Mouse (Mus musculus) kidney, postnatal 0 days (tissue): ENCODE measurements around the gene Grin2a. TPM values are rescaled to one million over a fixed set of nuclear protein-coding genes. Genes with fewer than 3 reads are reported as not detected.

Experiments used
- ATAC-seq: fragments of 200-750 bp; cut with Nextera tagmentation; replicated peaks from 2 replicates; pipeline ENCODE4 v1.8.0; 2017; ENCODE audit warnings: low read depth, moderate number of reproducible peaks, moderate TSS enrichment, moderate library complexity; ENCODE audit not compliant: low FRiP score
- DNase-seq: peaks from one replicate; pipeline ENCODE4 v3.0.0-alpha.2; 2016; ENCODE audit warnings: low spot score
- H3K27ac ChIP-seq: fragments of 300-500 bp; sonication (generic); 2 replicates; pipeline ENCODE4 v1.5.1; 2014; ENCODE audit warnings: mild to moderate bottlenecking
- H3K27me3 ChIP-seq: fragments of 300-500 bp; sonication (generic); 2 replicates; pipeline ENCODE4 v1.6.1; 2014; ENCODE audit warnings: low read length, mixed read lengths; ENCODE audit not compliant: insufficient read depth
- H3K36me3 ChIP-seq: fragments of 300-500 bp; sonication (generic); 2 replicates; pipeline ENCODE4 v1.6.1; 2014; ENCODE audit warnings: low read length, mixed read lengths; ENCODE audit not compliant: insufficient read depth
- H3K4me1 ChIP-seq: fragments of 300-500 bp; sonication (generic); replicated peaks from 2 replicates; pipeline ENCODE4 v1.6.1; 2014; ENCODE audit warnings: antibody characterized with exemption, low read length, mixed read lengths; ENCODE audit not compliant: insufficient read depth
- H3K4me2 ChIP-seq: fragments of 300-500 bp; sonication (generic); 2 replicates; pipeline ENCODE4 v1.6.1; 2014; ENCODE audit warnings: mild to moderate bottlenecking, low read length, moderate library complexity, mixed read lengths
- H3K4me3 ChIP-seq: fragments of 300-500 bp; sonication (generic); replicated peaks from 2 replicates; pipeline ENCODE4 v1.5.1; 2014; ENCODE audit warnings: low read depth, low read length
- H3K9ac ChIP-seq: fragments of 300-500 bp; sonication (generic); 2 replicates; pipeline ENCODE4 v1.6.1; 2014; ENCODE audit warnings: low read depth, low read length
- H3K9me3 ChIP-seq: fragments of 300-500 bp; sonication (generic); replicated peaks from 2 replicates; pipeline ENCODE4 v1.6.1; 2016; ENCODE audit warnings: low read length, inconsistent platforms, mixed read lengths
- CTCF ChIP-seq: IDR thresholded peaks from 2 replicates; pipeline ENCODE4 v1.5.1; 2016; ENCODE audit warnings: antibody characterized with exemption, low read depth, mild to moderate bottlenecking, moderate library complexity
- WGBS: fragments of 180-500 bp; shearing (Covaris S2); extraction: QIAGEN DNeasy Blood & Tissue Kit; methylation state at CpG from one replicate; pipeline ENCODE4 v1.1.7; 2014; 5-methylcytosine and 5-hydroxymethylcytosine counted together
- polyA plus RNA-seq: library from polyadenylated mRNA; unstranded; fragments of >200 nt; fragmentation: Nextera tagmentation; extraction: Ambion mirVana; gene quantifications from 2 replicates; pipeline ENCODE4 v1.2.1, GENCODE M21; 2015

Grin2a gene
- polyA plus RNA-seq, 1 experiment from 2014 or later, result 0.08 TPM

- 48% methylated on average over 5 of the region's 5 CpGs for WGBS
- TF ChIP-seq CTCF, result no peak
- H3K27me3 ChIP-seq, result no peaks in the 10 kb centered on the region
- H3K9me3 ChIP-seq, result no peaks in the 10 kb centered on the region
- H3K36me3 ChIP-seq, result no peaks in the 10 kb centered on the region
- DNase-seq, result no peak
- no peak for ATAC-seq
- H3K4me3 ChIP-seq, result no peak overlapping the region
- H3K4me2 ChIP-seq, result no peak overlapping the region
- no peak overlapping the region for H3K9ac ChIP-seq
- no peaks in the 10 kb centered on the region for H3K4me1 ChIP-seq
- H3K27ac ChIP-seq, result no peak overlapping the region
Measured at GRCm38 (mm10) chr16:10005606-10006005, 10.2 kb upstream of the Grin2a start.

GRCm38 (mm10) chr16:10004096-10004495 is 8.7 kb upstream of the Grin2a start:
- Histone ChIP-seq H3K4me1 (no peaks in the 10 kb centered on the region), H3K9me3 (no peaks in the 10 kb centered on the region), H3K4me2 (no peak overlapping the region), H3K9ac (no peak overlapping the region), H3K36me3 (no peaks in the 10 kb centered on the region), H3K27ac (no peak overlapping the region), H3K27me3 (no peaks in the 10 kb centered on the region), H3K4me3 (no peak overlapping the region)
- 77% methylated on average over 4 of the region's 4 CpGs for WGBS
- ATAC-seq (no peak), DNase-seq (no peak)
- TF ChIP-seq CTCF, result no peak

GRCm38 (mm10) chr16:10003001-10003400 is 7.6 kb upstream of the Grin2a start:
- WGBS, result 69% methylated on average over 1 of the region's 1 CpGs
- H3K9me3 ChIP-seq, result no peaks in the 10 kb centered on the region
- H3K36me3 ChIP-seq, result no peaks in the 10 kb centered on the region

GRCm38 (mm10) chr16:10001601-10002000 is 6.2 kb upstream of the Grin2a start:
- no peaks in the 10 kb centered on the region for H3K27me3 ChIP-seq
- WGBS, result 52% methylated on average over 1 of the region's 1 CpGs
- H3K9me3 ChIP-seq, result no peaks in the 10 kb centered on the region
- no peak for DNase-seq
- ATAC-seq, result no peak
- H3K4me1 ChIP-seq, result no peaks in the 10 kb centered on the region
- no peak overlapping the region for H3K4me2 ChIP-seq
- no peaks in the 10 kb centered on the region for H3K36me3 ChIP-seq
- TF ChIP-seq CTCF, result no peak
- H3K4me3 ChIP-seq, result no peak overlapping the region
- H3K9ac ChIP-seq, result no peak overlapping the region
- H3K27ac ChIP-seq, result no peak overlapping the region

More at GRCm38 (mm10) chr16:10003001-10003400, 7.6 kb upstream of the Grin2a start:
- H3K4me1 ChIP-seq, result no peaks in the 10 kb centered on the region
- no peak overlapping the region for H3K27ac ChIP-seq
- H3K27me3 ChIP-seq, result no peaks in the 10 kb centered on the region
- ATAC-seq (no peak), DNase-seq (no peak)
- no peak overlapping the region for H3K4me3 ChIP-seq
- no peak overlapping the region for H3K9ac ChIP-seq
- TF ChIP-seq CTCF, result no peak
- H3K4me2 ChIP-seq, result no peak overlapping the region

GRCm38 (mm10) chr16:9999926-10000325 is 4.6 kb upstream of the Grin2a start:
- Histone ChIP-seq H3K4me2 (no peak overlapping the region), H3K27me3 (peaks cover 11% of the 10 kb centered on the region), H3K9ac (no peak overlapping the region), H3K4me1 (no peaks in the 10 kb centered on the region), H3K36me3 (no peaks in the 10 kb centered on the region), H3K4me3 (no peak overlapping the region), H3K27ac (no peak overlapping the region), H3K9me3 (no peaks in the 10 kb centered on the region)
- TF ChIP-seq CTCF, result no peak
- no peak for ATAC-seq
- no peak for DNase-seq
- WGBS, result 70% methylated on average over 5 of the region's 5 CpGs

- H3K4me2 ChIP-seq, result no peak overlapping the region
- DNase-seq (no peak), ATAC-seq (no peak)
- H3K9ac ChIP-seq, result no peak overlapping the region
- no peaks in the 10 kb centered on the region for H3K36me3 ChIP-seq
- H3K4me1 ChIP-seq, result no peaks in the 10 kb centered on the region
- H3K27me3 ChIP-seq, result peaks cover 28% of the 10 kb centered on the region
- no peak overlapping the region for H3K4me3 ChIP-seq
- peak; percentile 27; the same call in 1 of the 2 replicates for TF ChIP-seq CTCF
- no peak overlapping the region for H3K27ac ChIP-seq
- H3K9me3 ChIP-seq, result no peaks in the 10 kb centered on the region
Measured at GRCm38 (mm10) chr16:9997931-9998330, 2.6 kb upstream of the Grin2a start.

- no peak for DNase-seq
- no peak for TF ChIP-seq CTCF
- Histone ChIP-seq H3K9me3 (no peaks in the 10 kb centered on the region), H3K4me3 (no peak overlapping the region), H3K4me2 (peak overlapping the region; percentile 46; the same call in 1 of the 2 replicates), H3K27me3 (peaks cover 44% of the 10 kb centered on the region), H3K27ac (no peak overlapping the region), H3K36me3 (no peaks in the 10 kb centered on the region), H3K4me1 (no peaks in the 10 kb centered on the region), H3K9ac (no peak overlapping the region)
- 27% methylated on average over 13 of the region's 13 CpGs for WGBS
- no peak for ATAC-seq
Measured at GRCm38 (mm10) chr16:9995814-9996210, 452 bp upstream of the Grin2a start.
